Mouse (Mus musculus) adrenal gland, adult 18-20 months (tissue): ENCODE results near the gene Chad. TPM values are rescaled to one million over a fixed set of nuclear protein-coding genes. Genes with fewer than 3 reads are reported as not detected.

Experiments used
- DNase-seq, 2 experiments: peaks; one replicate each; pipeline ENCODE4 v3.0.0; 2021 to 2022; ENCODE audit warnings: low spot score in 2 of 2
- total RNA-seq, 2 experiments: library from RNA; stranded (reverse); gene quantifications; 1 replicate in 1 of 2; 2 replicates in 1 of 2; pipeline ENCODE4 v1.2.3; 2021

Chad gene
- total RNA-seq, 2 experiments from 2014 or later = not detected

GRCm38 (mm10) chr11:94563821-94564220 is 1.0 kb upstream of the Chad start:
- no peak for DNase-seq

DNA sequence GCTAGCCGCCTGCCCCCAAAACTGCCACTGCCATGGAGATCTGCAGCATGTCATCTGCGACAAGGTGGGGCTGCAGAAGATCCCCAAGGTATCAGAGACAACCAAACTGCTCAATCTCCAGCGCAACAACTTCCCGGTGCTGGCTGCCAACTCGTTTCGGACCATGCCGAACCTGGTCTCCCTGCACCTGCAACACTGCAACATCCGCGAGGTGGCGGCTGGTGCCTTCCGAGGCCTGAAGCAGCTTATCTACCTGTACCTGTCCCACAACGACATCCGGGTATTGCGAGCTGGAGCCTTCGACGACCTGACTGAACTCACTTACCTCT is 268 bp downstream of the Chad start:
- no peak for DNase-seq

DNA sequence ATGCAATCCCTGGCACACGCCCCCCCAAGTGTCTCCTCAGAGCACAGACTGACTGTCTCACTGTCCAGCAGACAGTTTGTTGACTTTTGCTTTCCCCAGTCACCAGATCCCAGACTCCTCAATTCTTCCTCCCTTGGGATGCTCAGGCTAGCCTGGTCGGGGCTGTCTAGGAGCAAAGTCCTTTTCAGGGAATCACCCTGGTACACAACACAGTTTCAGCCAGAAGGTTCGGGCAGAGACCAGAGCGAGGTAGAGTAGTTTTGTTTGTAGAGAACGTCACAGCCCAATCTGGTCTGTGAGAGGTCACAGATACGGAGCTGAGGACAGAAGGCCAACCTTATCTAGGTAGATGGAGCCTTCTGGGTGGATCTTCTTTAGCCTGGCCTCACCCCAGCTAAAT is 1.7 kb downstream of the Chad start:
- no peak for DNase-seq

- no peak for DNase-seq
These were observed 2.5 kb downstream of the Chad start for GRCm38 (mm10) chr11:94567326-94567725.

GRCm38 (mm10) chr11:94570612-94571011 is 5.8 kb downstream of the Chad start:
- no peak for DNase-seq

- DNase-seq = no peak
These were observed 7.0 kb downstream of the Chad start for GRCm38 (mm10) chr11:94571850-94572249.

GRCm38 (mm10) chr11:94574560-94574959 is 9.7 kb downstream of the Chad start:
- DNase-seq = no peak

- no peak for DNase-seq
These were observed 10.2 kb downstream of the Chad start for GRCm38 (mm10) chr11:94575036-94575435.

GRCm38 (mm10) chr11:94576361-94576760 is 11.5 kb downstream of the Chad start:
- no peak for DNase-seq

DNA sequence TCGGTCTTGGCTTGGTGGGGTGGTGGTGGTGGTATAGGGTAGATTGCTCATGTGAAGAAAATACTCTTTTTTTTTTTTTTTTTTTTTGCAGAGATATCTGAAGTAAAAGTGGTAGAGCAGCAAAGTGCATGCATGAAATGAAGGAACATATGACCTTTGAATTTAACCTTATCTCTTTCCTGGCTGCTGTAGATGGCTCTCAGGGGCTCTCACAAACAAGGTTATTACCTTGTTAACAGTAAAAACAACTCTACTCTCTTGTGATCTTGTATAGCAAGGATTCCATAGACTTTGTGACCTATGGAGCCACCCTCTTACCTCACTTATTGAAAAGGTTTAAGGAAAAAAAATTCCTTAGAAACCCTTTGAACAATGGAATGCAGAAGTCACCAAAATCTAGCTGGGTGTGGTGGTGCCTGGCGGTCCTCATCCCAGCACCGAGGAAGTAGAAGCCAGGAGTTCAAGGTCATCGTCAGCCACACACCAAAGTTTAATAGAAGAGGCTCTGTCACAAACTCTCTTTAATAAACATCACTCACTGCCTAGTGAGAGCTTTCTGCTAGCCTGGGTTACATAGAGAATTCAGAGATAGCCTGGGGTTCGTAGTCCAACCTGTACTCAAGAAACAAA is 15.4 kb downstream of the Chad start:
- no peak for DNase-seq

GRCm38 (mm10) chr11:94585091-94585490 is 20.2 kb downstream of the Chad start:
- no peak for DNase-seq

GRCm38 (mm10) chr11:94587511-94587910 is 22.7 kb downstream of the Chad start:
- DNase-seq = no peak

GRCm38 (mm10) chr11:94596311-94596852 is 31.5 kb downstream of the Chad start:
- DNase-seq = no peak

DNA sequence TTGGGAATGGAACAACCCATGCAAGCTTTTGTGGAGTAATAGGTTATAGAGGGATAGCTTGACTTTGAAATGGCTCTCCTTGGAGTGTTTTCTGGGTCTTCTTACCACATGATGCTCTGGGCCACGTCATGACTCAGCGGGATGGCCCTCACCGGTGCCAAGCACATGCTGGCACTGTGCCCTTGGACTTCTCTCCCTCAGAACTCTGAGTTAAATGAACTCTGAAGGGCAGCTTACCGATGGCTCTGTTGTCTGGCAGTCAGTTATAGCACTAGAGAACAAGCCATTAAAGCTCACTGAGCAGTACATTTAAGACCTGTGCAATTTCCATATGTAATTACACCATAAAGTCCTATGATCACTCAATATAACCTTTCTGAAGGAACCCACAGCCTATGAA is 32.5 kb downstream of the Chad start:
- peak; percentile 67 to 75 for DNase-seq

DNA sequence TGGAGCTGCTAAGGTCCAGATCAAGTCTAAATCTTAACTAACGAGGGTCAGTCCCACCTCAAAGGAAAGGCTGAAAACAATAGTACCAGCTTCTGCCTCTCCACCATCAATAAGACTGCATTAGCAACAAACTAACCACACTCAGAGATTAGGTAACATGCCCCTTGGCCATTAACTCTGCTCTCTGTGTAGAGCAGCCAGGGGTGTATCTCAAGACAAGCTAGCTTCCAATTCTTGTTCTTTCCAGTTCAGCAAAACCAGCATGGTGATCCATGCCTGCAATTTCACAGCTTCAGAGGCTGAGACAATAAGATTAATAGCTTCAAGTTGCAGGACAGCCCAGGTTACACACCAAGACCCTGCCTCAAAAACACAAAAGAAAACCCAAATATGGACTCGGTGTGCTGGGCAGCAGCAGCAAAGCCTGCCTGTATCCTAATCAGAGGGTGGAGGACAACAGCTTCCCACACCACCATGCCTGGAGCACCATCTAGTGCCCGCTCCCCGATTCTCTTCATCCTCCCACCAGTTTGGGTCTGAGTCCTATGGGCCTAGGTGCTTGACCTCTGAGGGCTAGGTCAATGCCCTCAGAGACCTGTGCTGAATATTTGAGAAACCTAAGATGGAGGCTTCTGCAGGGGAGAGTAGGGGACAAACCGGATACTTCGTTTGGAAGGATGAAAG is 33.7 kb downstream of the Chad start:
- DNase-seq = no peak

GRCm38 (mm10) chr11:94600447-94600846 is 35.6 kb downstream of the Chad start:
- no peak for DNase-seq

- peak; percentile 79 to 82 for DNase-seq
These were observed 36.8 kb downstream of the Chad start, which contains the start of gene Acsf2 for GRCm38 (mm10) chr11:94601321-94602281. Gene Acsf2 (minus strand): TSS chr11:94601871.

DNA sequence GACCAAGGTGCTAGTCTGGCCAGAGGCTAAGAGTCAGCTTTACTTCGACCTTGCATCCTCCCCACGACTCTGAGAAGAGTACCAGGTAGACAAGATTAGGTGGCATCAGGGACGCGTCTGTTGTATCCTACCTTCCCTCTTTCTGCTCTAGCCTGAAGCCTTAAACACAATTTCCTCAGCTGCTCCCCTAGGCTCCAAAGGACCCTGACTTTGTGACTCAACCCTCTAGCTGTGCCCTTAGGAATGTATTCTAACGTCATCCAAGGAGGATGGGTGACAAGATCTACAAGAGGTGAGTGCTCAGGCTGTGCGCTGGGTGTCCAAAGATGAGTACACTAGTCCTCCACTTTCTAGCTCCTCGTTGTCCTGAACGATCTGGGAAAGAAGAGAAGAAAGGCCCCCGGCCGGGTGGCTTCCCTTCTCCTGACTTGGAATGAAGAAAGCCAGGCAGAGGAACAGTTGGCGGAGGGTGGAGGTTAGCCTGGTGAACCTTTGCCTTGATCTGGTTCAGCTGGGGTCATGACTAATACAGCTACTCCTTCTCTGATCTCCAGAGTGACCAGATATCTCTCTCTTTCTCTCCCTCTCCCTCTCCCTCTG is 37.6 kb downstream of the Chad start:
- DNase-seq = peak in 1 of 2 experiments; percentile 49

GRCm38 (mm10) chr11:94610744-94611740 is 46.2 kb downstream of the Chad start:
- no peak for DNase-seq

GRCm38 (mm10) chr11:94614603-94615002 is 49.8 kb downstream of the Chad start:
- no peak for DNase-seq
